Mouse (Mus musculus) CD4-positive naive resting alpha-beta T cell, adult 76 days (primary cell): ENCODE data around the gene Spint5. TPM values are rescaled to one million over a fixed set of nuclear protein-coding genes. Genes with fewer than 3 reads are reported as not detected.

Experiments
- total RNA-seq: library from RNA; stranded (reverse); gene quantifications from one replicate; pipeline ENCODE4 v1.2.4, GENCODE M21; 2023

Spint5 gene
- not detected for total RNA-seq

DNA sequence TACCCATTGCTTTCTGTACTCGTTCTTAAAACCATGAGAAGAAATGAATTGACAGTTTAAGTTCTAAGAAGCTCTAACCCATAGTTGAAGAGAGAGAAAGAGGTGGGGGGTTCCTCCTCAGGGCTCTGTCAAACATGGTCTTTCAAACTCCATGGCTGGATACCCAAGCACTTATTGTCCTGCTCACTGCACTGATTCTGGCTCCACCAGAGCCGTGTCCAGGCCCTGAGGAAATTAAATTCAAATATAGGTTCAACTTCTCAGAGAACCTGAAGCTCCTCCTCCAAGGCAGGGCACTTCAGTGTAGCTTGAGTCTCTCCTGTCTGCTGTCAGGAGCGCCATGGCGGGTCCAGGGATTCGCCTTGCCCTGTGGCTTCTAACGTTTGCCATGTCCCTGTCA is at the start of gene Spint5:
Gene Spint5 (plus strand): TSS at position 301 of the 400 bp plus-strand sequence.

GRCm38 (mm10) chr2:164673987-164674386 is 41.1 kb upstream of the Spint5 start, which contains the start of gene Wfdc11:
Gene Wfdc11 (minus strand): TSS chr2:164674087.

DNA sequence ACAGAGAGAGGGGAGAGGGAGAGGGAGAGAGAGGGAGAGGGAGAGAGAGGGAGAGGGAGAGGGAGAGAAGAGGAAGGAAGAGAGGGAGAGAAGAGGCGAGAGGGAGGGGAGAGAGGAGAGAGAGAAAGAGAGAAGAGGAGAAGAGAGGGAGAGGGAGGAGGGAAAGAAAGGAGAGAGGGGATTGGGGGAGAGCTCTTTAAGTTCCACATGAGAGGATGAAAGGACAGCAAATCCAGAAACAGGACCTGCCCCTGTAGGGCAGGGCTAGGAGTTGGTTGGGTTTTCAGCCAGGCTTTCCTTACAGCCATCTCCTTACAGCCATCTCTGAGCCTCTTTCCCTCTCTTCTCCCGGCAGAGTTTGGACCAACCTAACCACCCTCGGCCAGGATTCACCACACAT is 30.3 kb upstream of the Spint5 start, which contains the start of gene Wfdc13:
Gene Wfdc13 (plus strand): TSS at position 301 of the 400 bp plus-strand sequence.

DNA sequence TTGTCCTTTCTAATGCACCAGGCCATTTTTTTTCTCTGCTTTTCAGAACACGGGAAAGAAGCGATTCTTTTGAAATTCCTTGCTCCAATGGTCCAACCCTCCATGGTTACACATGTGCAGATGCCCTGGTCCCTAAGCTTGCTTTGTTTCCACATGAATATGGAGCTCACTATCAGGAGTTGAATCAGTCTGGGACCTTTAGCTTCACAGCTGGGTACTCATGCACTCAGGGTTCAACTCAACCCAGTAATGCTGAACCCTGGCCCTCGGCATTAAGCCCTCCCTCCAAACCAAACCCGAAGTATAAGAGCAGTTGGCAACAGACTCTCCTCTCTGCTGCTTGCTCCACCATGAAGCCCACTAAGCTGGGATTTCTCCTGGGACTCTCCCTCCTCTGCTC is 16.9 kb upstream of the Spint5 start, which contains the start of gene Spint4:
Gene Spint4 (plus strand): TSS at position 301 of the 400 bp plus-strand sequence.

GRCm38 (mm10) chr2:164745843-164746479 is 30.9 kb downstream of the Spint5 start, which contains the start of the genes Wfdc3 and Dnttip1:
Gene Wfdc3 (minus strand): TSS chr2:164745931.
Gene Dnttip1 (plus strand): TSS chr2:164745983.

Other genes with a start within 250 kb of the Spint5 start
- gene Trp53tg5, start 241.6 kb upstream of the Spint5 start, total RNA-seq = not detected
- gene Dbndd2, start 229.2 kb upstream of the Spint5 start, total RNA-seq = 4.5 TPM
- gene Pigt, start 217.8 kb upstream of the Spint5 start, total RNA-seq = 67.9 TPM
- gene Wfdc2, start 152.9 kb upstream of the Spint5 start, total RNA-seq = not detected
- not detected for gene Spint3, start 141.8 kb upstream of the Spint5 start, total RNA-seq
- gene Wfdc6a, start 129.9 kb upstream of the Spint5 start, total RNA-seq = not detected
- not detected for gene Eppin, start 121.7 kb upstream of the Spint5 start, total RNA-seq
- gene Wfdc6b, start 101.8 kb upstream of the Spint5 start, total RNA-seq = not detected
- gene Wfdc8, start 101.7 kb upstream of the Spint5 start, total RNA-seq = not detected
- gene Wfdc16, start 76.5 kb upstream of the Spint5 start, total RNA-seq = not detected
- gene Wfdc10, start 59.3 kb upstream of the Spint5 start, total RNA-seq = not detected
- gene Wfdc9, start 58.7 kb upstream of the Spint5 start, total RNA-seq = not detected
- not detected for gene Wfdc11, start 41.2 kb upstream of the Spint5 start, total RNA-seq
- gene Wfdc13, start 30.2 kb upstream of the Spint5 start, total RNA-seq = not detected
- not detected for gene Spint4, start 16.8 kb upstream of the Spint5 start, total RNA-seq
- not detected for gene Wfdc3, start 30.6 kb downstream of the Spint5 start, total RNA-seq
- 49.4 TPM for gene Dnttip1, start 30.7 kb downstream of the Spint5 start, total RNA-seq
- gene Ube2c, start 54.6 kb downstream of the Spint5 start, total RNA-seq = 2.8 TPM
- 1.2 TPM for gene Tnnc2, start 64.7 kb downstream of the Spint5 start, total RNA-seq
- 0.35 TPM for gene Snx21, start 70.5 kb downstream of the Spint5 start, total RNA-seq
- gene Acot8, start 89.6 kb downstream of the Spint5 start, total RNA-seq = 33.9 TPM
- gene Zswim3, start 89.8 kb downstream of the Spint5 start, total RNA-seq = 2.2 TPM
- gene Zswim1, start 107.4 kb downstream of the Spint5 start, total RNA-seq = 10.8 TPM
- gene Spata25, start 113.2 kb downstream of the Spint5 start, total RNA-seq = not detected
- 103 TPM for gene Ctsa, start 117.6 kb downstream of the Spint5 start, total RNA-seq
- 0.59 TPM for gene Neurl2, start 118.2 kb downstream of the Spint5 start, total RNA-seq
- gene Pltp, start 142.4 kb downstream of the Spint5 start, total RNA-seq = 2.6 TPM
- gene Pcif1, start 164.0 kb downstream of the Spint5 start, total RNA-seq = 144 TPM
- 53.7 TPM for gene Zfp335, start 196.5 kb downstream of the Spint5 start, total RNA-seq
- 1.6 TPM for gene Mmp9, start 225.5 kb downstream of the Spint5 start, total RNA-seq
- gene Slc12a5, start 245.5 kb downstream of the Spint5 start, total RNA-seq = not detected